In the genomic region with DNA sequence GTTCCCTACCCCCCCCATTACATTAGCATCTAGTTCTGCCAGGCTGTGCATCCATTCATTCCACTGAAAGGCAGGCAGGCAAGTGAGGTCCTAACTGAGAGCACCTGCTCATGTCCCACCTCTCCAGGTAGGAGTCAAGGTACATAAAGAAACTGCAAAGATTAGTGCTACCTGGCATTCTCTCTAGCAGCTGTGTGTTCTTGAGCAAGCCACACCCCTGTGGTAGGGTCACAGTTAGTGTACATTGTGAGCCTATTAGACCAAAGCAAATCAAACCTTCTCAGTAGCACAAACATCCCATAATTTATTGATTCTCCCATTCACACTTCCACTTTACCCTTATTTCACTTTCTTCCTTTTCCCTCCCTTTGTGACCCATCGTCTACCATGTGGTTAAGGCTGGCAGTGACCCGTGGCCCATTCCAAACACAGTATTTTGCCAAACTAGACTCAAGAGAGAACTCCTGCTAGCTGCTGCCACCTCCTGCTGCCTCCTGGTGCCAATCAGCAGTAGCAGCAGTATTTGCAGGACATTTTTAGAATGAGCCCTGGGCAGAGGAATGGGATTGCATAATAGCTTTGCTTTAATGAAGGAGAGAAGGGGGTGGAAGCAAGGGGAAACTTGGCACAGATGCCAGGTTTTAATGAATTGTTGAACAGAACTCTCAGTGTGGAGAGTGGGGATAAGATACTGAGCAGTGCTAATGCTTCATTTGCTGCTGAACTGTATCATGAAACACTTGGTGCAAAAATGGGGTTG, we compare ENCODE assay signal across 10 mouse cellular contexts.
A peak's percentile ranks its signal among the peaks of the same experiment; 100 is the strongest.
DNase-seq lines count a peak whose midpoint lies in the region; ATAC-seq lines count a peak whose summit lies in the region.
"Had no signal": no experiment of that assay in that cellular context is flagged by ENCODE, and none has a peak within 500 bp of the region (broad histone marks: within the 10 kb centered on the region; RNA-seq: fewer than 3 reads in every experiment).

No protein-coding gene starts in this region.

- H3K9ac ChIP-seq in hindbrain, embryonic 13.5 days, result no peak overlapping the region
- no peak overlapping the region for H3K9ac ChIP-seq in forebrain, embryonic 12.5 days
- H3K9ac ChIP-seq: embryonic facial prominence, embryonic 13.5 days; limb, embryonic 12.5 days had no signal

- WGBS in hindbrain, embryonic 13.5 days, result 54% methylated on average over 2 of the region's 2 CpGs
- 80% methylated on average over 2 of the region's 2 CpGs for WGBS in hindbrain, embryonic 10.5 days
- WGBS in forebrain, embryonic 12.5 days, result 63% methylated on average over 2 of the region's 2 CpGs

- DNase-seq in hindbrain, embryonic 10.5 days (ENCODE audit: low spot score), result no peak
- peak; percentile 69 for DNase-seq in layer of hippocampus, adult 9-10 months (ENCODE audit: low spot score)
- peak; percentile 79 for DNase-seq in right cerebral cortex, adult 18-20 months
- no peak for DNase-seq in spleen, postnatal 36 days (ENCODE audit: low spot score in 2 of 2)
- DNase-seq in embryo, embryonic 10 days (ENCODE audit: low spot score), result no peak
- DNase-seq in ovary, postnatal 36 days (ENCODE audit: low spot score), result no peak

- H3K27ac ChIP-seq in hindbrain, embryonic 13.5 days, result no peak overlapping the region
- no peak overlapping the region for H3K27ac ChIP-seq in hindbrain, embryonic 10.5 days
- H3K27ac ChIP-seq in forebrain, embryonic 12.5 days, result no peak overlapping the region
- H3K27ac ChIP-seq: embryonic facial prominence, embryonic 13.5 days; limb, embryonic 12.5 days had no signal

- H3K4me3 ChIP-seq in hindbrain, embryonic 13.5 days, result no peak overlapping the region
- H3K4me3 ChIP-seq in hindbrain, embryonic 10.5 days, result no peak overlapping the region
- H3K4me3 ChIP-seq in forebrain, embryonic 12.5 days (replicated peaks), result no peak overlapping the region
- H3K4me3 ChIP-seq: embryonic facial prominence, embryonic 13.5 days; limb, embryonic 12.5 days had no signal

- H3K36me3 ChIP-seq in hindbrain, embryonic 13.5 days, result no peaks in the 10 kb centered on the region
- no peaks in the 10 kb centered on the region for H3K36me3 ChIP-seq in hindbrain, embryonic 10.5 days
- H3K36me3 ChIP-seq in forebrain, embryonic 12.5 days (replicated peaks), result no peaks in the 10 kb centered on the region
- H3K36me3 ChIP-seq: embryonic facial prominence, embryonic 13.5 days; limb, embryonic 12.5 days had no signal

- H3K27me3 ChIP-seq in hindbrain, embryonic 13.5 days, result no peaks in the 10 kb centered on the region
- H3K27me3 ChIP-seq in hindbrain, embryonic 10.5 days (ENCODE audit: insufficient read depth, poor library complexity, severe bottlenecking), result no peaks in the 10 kb centered on the region
- H3K27me3 ChIP-seq in forebrain, embryonic 12.5 days, result no peaks in the 10 kb centered on the region
- H3K27me3 ChIP-seq: embryonic facial prominence, embryonic 13.5 days; limb, embryonic 12.5 days had no signal

- H3K9me3 ChIP-seq in hindbrain, embryonic 13.5 days, result no peaks in the 10 kb centered on the region
- no peaks in the 10 kb centered on the region for H3K9me3 ChIP-seq in hindbrain, embryonic 10.5 days
- no peaks in the 10 kb centered on the region for H3K9me3 ChIP-seq in forebrain, embryonic 12.5 days
- H3K9me3 ChIP-seq: embryonic facial prominence, embryonic 13.5 days; limb, embryonic 12.5 days had no signal

- H3K4me1 ChIP-seq in hindbrain, embryonic 13.5 days (replicated peaks), result no peaks in the 10 kb centered on the region
- no peaks in the 10 kb centered on the region for H3K4me1 ChIP-seq in hindbrain, embryonic 10.5 days (replicated peaks)
- no peaks in the 10 kb centered on the region for H3K4me1 ChIP-seq in forebrain, embryonic 12.5 days
- H3K4me1 ChIP-seq: embryonic facial prominence, embryonic 13.5 days; limb, embryonic 12.5 days had no signal

- peak; percentile 87 for ATAC-seq in hindbrain, embryonic 13.5 days (ENCODE audit: low FRiP score)
- peak; percentile 83; the same call in 1 of the 2 replicates for ATAC-seq in forebrain, embryonic 12.5 days (ENCODE audit: low FRiP score)

- no peak overlapping the region for H3K4me2 ChIP-seq in hindbrain, embryonic 13.5 days
- H3K4me2 ChIP-seq in forebrain, embryonic 12.5 days, result no peak overlapping the region
- H3K4me2 ChIP-seq: embryonic facial prominence, embryonic 13.5 days; limb, embryonic 12.5 days had no signal

Comparison
In these comparisons a context has a peak if more than half of its experiments do, and no peak if none do; other contexts are left out.
1. DNase-seq: peak in layer of hippocampus, adult 9-10 months (single experiment) and right cerebral cortex, adult 18-20 months (single experiment); none in hindbrain, embryonic 10.5 days (single experiment), spleen, postnatal 36 days (0 of 2), embryo, embryonic 10 days (single experiment) and ovary, postnatal 36 days (single experiment).